Mouse (Mus musculus) heart, adult 2 months (tissue): ENCODE data around the gene Gm12248.

ENCODE experiments used
- CTCF ChIP-seq: fragments of 200-600 bp; IDR thresholded peaks from 2 replicates; pipeline ENCODE4 v1.8.1; 2022; ENCODE audit warnings: antibody characterized with exemption, mild to moderate bottlenecking, moderate library complexity
- EP300 ChIP-seq: fragments of 200-500 bp; IDR thresholded peaks from 2 replicates; pipeline ENCODE4 v1.6.1; 2011; ENCODE audit warnings: low read depth, low read length, control low read depth; ENCODE audit not compliant: insufficient read depth
- POLR2A ChIP-seq: fragments of 200-500 bp; IDR thresholded peaks from 2 replicates; pipeline ENCODE4 v1.6.1; 2011; ENCODE audit warnings: mild to moderate bottlenecking, low read depth, low read length, control low read depth; ENCODE audit not compliant: insufficient read depth

DNA sequence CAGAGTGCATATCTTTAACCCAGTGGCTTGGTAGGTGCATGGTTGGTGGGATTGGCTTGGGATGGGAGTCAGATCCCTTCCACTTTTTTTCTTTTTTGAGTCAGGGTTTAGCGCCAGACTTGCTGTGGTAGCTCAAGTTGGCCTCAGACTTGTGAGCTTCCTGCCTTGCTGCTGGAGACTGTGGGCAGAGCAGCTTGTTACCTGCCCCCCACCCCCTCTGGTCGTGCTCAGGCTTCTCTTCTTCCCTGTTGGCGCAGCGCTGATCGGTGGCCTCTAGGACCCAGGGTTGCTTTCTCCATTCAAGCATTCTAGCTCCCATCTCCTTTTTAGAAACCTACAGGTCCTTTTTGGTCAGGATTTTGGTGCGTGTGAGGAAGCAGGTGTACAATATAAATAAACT, 61.8 kb downstream of the Gm12248 start:
- TF ChIP-seq CTCF = no peak
- no peak for TF ChIP-seq EP300
- no peak for TF ChIP-seq POLR2A
